Mouse (Mus musculus) urinary bladder, postnatal 25 days (tissue): ENCODE measurements around the gene Otp.

Experiments used
- DNase-seq: peaks from one replicate; pipeline ENCODE4 v3.0.0; 2022; ENCODE audit warnings: low spot score

The Otp gene

DNA sequence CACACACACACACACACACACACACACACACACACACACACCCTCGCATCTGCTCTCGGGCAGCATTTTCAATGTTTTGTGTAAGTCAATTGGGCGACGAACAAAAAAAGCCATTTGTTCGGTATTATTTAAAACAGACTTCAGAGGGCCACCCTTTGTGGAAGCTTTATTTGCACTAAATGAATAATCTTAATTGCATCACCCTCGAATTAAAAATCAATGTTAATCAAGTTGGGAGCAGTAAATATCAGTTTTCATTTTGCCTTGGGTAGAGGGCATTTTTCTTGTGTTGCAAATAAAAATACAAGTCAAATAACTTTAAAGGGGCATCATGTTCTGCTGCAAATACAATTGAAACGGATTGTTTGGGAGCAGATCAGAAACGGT lies 1.4 kb upstream of the Otp start:
- DNase-seq, result no peak

DNA sequence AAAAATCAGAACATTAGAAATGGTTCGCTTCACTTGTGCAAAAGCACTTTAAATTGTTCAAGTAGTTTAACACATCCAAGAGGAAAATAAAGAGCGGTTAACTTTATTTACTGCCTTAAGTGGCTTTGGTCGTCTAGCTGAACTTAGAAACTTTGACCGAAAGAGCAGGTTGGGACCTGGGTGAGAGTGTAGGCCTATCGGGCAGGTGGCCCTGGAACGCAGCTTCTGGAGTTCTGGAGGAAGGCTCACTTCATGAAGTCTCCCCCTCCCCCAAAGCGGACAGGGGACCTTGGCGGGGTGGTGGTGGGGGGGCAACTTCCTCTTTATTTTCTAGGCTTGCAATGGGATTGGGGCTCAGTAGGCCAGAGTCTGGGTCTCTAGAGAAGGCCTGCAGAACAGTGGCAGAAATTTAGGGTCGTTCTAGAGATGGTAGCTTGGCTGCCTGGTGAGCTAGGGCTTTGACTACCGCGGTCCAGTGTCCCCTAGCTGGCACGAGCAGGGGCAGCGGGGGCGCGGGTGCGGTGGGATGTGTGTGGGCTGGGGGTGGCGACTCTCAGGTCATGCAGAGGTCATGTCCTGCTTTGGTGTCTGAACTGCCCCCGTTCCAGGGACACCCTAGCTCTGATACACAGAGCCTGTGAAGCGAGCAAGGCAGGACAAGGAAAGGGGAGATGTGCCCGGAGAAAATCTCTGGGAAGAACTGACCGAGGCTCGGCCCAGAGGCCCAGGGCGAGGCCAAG lies 576 bp upstream of the Otp start:
- no peak for DNase-seq

DNA sequence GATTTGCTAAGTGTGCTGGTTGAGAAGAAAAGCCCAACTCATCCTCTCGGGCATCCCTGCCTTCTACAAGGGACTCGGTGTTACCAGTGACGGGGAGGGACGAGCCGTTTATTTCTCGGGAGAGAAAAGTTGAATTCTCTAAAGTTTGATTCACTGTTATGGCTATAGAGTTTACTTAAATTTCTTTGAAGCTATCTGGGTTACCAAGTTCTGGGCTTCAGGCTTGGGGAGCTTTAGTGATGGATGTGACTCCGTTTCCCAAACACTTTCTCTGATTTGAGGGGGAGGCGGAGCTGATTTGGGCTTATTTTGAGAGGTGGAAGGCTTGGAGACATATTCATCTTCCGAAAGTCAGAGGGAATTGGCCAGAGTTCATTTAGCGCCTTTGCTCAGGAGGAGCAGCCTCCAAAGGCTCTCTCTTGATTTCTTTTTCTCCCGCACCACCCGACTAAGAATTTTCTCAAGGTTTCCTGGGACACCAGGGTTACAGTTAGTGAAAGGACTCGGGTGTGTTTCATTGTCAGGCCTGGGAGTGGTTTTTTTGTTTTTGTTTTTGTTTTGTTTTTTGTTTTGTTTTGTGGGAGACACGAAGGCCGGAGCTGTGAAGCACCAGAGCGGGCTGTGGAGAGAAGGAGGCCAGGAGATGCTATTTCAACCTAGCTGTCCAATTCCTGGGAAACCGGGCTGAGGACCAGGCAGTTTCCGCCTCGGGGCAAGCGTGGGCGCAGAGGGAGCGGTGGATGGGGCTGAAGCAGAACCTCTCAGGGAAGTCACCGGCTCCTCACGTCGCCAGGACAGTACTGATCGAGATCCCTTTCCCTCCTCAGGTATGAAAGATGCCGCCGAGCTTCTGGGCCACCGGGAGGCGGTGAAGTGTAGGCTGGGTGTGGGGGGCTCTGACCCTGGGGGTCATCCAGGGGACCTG lies 1.1 kb downstream of the Otp start:
- no peak for DNase-seq

DNA sequence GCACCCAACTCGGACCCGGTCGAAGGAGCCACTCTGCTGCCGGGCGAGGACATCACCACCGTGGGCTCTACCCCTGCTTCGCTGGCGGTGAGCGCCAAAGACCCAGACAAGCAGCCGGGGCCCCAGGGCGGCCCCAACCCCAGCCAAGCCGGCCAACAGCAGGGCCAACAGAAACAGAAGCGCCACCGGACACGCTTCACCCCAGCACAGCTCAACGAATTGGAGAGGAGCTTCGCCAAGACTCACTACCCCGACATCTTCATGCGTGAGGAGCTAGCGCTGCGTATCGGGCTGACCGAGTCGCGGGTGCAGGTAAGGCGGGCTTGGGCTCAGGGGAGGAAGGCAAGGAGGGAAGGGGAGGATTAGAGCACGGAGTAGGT lies 1.8 kb downstream of the Otp start:
- DNase-seq, result no peak

DNA sequence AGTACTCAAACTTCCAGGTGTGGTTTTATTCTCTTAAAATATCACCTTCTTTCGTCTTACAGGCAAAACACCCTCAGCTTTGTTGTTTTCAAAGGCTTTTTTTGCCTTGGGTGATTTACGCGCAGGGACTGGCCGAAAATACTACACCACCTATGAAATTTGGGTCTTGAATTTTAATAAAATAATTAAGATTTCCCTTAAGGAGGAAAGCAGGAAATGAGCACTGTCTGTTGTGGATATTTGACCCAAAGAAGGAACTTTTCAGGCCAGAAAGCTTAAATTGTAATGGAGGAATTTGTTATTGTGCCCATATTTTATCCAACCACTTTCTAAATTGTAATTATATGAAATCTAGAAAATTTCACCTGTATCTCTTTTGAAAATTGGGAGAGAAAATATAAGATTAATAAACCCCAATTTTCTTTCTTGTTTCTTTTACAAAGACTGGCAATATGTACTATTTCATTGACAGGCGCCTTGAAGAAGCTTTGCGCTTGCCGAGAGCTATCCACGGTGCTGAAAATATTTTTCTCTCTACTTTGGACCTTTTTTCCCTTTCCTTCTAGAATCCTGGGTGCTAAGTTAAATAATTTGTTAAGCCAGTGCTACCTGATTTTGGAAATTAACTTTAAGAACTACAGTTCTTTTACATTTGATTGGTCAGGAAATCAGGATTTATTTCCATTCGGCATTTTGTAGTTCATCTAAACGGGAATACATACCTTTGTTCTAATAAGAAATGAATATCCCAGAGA lies 2.8 kb downstream of the Otp start:
- no peak for DNase-seq

DNA sequence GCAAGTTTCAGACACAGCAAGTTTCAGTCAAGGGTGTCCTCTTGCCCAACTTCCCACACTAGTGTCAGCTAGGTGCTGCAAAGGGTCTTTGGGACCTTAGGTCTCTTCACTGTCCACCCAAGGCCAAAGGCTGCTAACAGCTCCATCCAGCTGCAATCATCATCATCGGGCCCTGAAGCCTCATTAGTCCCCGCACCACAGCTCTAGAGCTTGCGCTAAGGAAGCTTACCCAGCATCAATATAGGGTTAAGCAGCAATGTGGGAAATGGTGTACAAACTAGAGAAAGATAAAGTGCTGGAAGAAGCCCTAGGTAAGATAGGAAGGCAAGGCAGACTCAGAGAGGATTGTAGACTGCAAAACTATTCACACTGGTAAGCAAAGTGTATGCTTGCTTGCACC lies 5.8 kb downstream of the Otp start:
- DNase-seq, result no peak

DNA sequence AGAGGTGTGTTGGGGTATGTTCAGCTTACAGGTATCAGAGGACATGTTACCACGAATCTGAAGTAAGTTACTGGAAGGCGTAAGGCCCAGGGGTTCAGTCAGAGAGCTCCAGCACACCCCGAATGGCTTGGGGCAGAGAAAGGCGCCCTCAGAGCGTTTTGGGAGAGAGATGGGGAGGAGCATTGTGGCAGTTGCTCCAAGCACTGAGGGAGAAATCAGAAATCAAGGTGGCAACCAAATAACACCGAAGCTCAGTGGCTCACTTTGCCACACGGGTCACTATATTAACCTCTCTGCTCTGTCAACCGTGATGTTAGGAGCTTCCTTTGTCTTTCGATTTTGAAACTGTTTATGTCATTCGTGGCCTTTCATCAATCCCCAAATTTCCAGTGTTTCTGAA lies 6.8 kb downstream of the Otp start:
- DNase-seq, result no peak

DNA sequence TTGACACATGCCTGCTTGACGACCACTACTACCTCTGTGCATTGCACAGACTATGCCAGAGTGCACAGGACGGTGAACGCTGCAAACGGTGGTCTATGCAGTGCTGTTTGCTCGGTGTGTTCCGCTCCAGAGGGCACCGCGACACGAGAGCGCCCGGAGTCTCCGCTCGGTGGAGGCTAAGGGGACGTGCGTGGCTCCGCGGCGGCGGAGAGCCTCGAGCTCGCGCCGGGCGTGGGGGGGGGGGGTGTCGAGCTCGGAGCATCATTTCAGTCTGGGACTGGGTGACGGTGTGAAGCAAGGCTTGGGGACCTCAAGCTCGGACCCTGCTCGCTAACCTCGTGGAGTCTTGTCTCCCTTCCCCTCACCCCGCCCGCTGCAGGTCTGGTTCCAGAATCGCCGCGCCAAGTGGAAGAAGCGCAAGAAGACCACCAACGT lies 7.3 kb downstream of the Otp start:
- no peak for DNase-seq

DNA sequence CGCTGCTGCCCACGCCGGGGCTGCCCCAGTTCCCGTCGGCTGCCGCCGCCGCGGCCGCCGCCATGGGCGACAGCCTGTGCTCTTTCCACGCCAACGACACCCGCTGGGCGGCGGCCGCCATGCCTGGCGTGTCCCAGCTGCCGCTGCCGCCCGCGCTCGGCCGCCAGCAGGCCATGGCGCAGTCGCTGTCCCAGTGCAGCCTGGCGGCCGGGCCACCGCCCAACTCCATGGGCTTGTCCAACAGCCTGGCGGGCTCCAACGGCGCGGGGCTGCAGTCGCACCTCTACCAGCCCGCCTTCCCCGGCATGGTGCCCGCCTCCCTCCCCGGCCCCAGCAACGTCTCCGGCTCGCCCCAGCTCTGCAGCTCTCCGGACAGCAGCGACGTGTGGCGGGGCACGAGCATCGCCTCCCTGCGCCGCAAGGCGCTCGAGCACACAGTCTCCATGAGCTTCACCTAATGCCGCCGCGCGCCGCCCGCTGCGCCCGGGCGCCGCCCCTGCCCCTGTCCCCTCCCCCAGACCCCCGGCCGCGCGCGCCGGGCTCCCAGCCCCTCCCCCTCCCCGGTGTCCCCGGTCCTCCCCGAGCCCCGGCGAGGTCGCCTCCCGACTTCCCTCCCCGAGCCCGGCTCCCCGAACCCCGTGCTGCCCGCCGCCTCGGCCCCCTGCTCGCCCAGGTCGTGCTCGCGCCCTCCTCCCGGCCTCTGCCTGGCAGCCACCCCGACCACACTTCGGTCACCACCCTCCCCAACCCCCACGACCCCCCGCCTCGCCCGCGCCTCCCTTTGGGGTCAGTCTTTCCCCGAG lies 8.0 kb downstream of the Otp start:
- no peak for DNase-seq

DNA sequence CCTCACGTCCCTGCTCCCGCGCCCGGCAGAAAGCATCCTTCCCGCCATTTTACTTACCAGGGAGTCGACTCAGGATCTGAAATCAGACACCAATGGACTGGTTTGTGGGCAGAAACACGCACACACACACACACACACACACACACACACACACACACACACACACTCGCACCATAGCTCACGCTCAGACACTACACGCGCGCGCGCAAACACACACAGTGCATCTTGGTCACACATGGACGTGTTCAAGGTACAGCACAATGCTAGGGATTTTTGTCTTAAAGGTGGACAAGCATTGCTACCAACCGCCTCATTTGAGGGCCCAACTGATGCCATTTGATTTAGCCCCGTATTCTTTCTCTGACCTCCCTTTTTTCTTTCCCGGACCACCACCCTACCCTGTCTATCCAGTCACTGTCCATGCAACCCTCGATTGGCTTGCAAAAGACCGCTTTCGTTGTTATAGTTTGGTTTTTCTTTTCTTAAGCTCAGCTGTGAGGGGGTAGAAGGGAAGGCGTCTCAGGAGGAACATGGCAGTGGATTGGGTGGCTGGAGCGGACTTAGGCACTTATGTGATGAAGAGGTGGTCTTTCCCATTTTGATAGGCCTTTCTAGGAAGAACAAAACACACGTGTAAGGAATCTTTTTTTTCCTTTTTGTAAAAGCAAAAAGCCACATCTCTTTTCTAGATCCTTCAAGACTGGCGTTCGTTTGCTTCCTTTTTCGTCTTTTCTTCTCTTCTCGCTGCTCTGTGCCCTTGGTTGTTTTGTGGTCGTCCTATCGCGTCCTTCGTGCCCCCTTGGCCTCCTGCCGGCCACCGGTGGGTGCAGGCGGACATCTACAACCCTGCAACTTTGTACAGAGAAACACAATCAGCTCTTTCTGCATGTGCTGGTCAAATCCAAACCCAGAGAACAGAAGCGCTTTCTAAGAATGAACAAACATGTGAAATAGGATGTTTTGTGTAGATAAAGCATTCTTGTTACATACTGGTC lies 8.9 kb downstream of the Otp start:
- DNase-seq, result no peak

DNA sequence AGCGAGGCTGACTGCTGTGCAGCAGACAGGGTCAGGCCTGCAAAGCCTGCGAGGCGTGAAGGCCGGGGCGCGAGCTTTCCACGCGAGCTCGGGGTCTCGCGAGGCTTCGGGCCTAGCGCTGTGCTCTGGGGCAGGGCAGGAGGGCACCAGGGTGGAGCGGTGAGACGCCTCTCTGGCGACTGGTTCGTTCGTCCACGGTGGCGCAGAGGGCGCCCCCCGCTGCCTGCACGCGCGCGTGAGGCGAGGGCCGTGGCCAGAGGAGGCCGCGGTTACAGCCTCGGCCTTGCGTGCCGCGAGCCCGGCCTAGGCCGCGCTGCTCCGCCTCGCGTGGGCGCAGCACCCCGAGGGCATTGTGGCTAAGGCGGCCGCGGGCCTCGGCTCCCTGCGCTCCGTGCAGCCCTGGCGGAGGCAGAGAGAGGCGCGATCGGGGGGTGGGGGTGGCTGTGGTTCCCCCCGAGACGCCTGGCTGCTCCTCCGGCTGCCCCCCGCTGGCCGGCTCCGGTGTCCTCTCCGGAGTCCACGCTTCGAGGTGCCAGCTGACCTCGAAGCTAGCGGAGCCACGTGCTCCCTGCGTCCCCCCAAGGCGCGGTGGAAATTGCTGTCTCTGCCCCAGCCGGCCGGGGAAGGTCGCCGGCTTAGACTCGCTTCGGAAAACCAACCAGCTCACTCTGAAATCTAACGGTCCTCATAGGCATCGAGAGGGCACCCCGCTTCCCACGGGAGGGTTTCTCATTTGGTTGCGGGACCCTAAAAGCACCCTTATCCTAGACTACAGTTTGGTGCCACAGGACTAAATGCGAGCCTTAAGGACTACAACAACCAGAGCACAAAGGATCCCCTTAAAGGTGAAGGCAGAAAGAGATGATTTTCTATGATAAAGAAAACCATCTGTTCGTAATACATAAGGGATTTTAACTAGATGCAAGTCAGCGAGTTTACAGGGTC lies 10.2 kb downstream of the Otp start:
- no peak for DNase-seq

DNA sequence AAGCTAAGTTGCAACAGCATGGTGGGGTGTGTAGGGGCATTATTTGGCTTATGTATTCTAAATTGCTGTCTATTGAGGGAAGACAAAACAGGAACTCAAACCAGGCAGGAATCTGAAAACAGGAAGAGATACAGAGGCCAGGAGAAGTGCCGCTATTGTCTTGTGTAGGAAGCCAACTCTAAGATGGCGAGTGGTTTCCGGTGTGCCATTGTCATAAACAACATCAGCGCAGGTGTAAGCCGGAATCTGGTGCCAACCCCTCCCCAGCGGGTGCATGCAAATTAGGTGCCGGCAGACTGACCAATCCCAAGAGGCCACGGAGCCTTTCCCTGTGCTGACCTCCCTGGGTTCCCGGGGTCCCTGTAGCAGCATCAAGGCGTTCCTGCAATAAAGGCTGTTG lies 32.4 kb downstream of the Otp start:
- DNase-seq, result no peak

DNA sequence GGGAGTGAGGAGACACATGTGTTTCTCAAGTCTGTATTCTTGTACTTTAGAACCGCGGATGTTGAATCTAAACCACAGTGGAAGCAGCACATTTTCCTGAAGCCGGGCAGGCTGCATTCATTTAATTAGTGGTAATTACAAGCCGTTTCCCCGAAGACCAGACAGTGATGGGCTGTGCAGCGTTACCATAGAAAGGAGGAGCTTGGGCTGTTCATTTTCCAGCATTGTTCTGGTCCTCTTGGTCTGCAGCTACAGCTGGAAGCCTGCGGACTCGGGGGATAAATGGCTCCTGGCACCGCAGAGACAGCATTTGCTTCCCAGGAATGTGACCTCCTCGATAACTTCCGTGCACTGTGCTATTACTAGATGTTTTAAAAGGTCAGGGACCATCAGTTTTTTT lies 37.6 kb downstream of the Otp start:
- no peak for DNase-seq

DNA sequence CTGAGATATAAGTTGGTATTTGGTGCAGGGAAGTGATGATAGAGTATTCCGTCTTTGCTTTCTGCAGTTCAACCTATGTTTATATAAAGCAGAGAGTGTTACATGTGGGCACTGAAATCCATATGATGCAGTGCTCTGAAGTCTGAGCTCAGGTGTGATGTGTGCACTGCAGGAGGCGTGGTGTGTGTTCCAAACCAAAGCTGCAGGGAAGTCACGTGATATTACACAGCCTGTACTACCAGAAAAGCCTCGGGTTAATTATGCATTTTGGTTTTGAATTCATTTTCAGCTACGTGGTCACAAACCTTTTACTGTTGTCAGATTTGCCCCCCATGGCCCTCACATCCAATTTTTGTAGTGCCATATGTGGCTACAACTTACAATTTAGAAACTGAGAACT lies 40.3 kb downstream of the Otp start:
- DNase-seq, result no peak

DNA sequence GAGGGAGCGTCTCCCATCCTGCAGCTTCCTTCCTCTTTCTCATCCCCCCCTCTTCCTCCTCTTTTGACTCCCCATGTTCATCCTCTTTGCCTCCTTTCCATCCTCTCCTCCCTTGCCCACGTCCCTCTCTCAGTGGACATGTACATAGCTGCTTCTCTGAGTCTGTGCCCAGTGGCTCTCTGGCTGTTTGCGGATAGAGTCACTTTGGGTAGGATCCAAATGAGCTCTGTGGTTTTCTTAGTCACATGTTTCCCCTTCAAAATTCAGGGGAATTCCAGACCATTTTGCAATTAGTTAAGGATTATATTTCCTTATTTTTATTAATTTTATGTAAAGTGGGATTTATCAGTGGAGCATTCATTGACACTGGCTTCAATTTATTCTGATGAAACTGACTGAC lies 52.7 kb downstream of the Otp start:
- DNase-seq, result no peak
